Mouse (Mus musculus) bone marrow macrophage, adult 2 months (primary cell): Measurements from ENCODE around the gene Olfr305.

Source experiments
- CTCF ChIP-seq: IDR thresholded peaks from 2 replicates; pipeline ENCODE4 v1.5.1; 2012; ENCODE audit warnings: low read depth, mild to moderate bottlenecking, low read length, moderate library complexity
- POLR2A ChIP-seq: IDR thresholded peaks from 2 replicates; pipeline ENCODE4 v1.6.1; 2012; ENCODE audit warnings: mild to moderate bottlenecking, low read depth, low read length, borderline replicate concordance

- no peak for TF ChIP-seq CTCF
- TF ChIP-seq POLR2A, result no peak
Measured at GRCm38 (mm10) chr7:86397689-86398088, 31.0 kb upstream of the Olfr305 start, which contains the start of gene Olfr303.
